Mouse (Mus musculus): ENCODE measurements around the gene Ccdc24. TPM values are rescaled to one million over a fixed set of nuclear protein-coding genes. Genes with fewer than 3 reads are reported as not detected.
A peak's percentile ranks its signal among the peaks of the same experiment; 100 is the strongest.

Ccdc24 gene
- polyA plus RNA-seq, 1 experiment: 15.4 TPM

DNA sequence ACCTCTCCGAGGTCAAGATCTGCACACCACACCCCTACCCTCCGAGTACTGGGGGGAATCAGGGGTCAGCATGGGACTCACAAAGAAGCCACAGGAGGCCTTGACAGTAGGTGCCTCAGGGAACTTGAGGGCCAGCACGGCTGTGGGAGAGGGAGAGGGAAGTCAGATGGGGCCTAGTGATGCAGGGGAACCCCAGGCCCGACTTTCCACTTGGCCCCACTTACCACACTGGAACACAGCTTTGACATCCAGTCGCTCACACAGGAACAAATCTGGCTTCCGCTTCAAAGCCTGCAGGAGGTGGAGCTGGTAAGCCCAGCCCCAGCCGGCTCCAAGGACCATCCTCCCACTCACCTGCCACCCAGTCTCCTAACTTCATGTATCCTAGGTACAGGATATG, 23.0 kb upstream of the Ccdc24 start:
- 75% methylated on average over 7 of the region's 7 CpGs for WGBS
- H3K4me3 ChIP-seq (replicated peaks; ENCODE audit: extremely low read depth, low read depth, low read length): no peak overlapping the region
- H3K4me1 ChIP-seq (ENCODE audit: control insufficient read depth, insufficient read depth, low read length): no peaks in the 10 kb centered on the region
- no peak for TF ChIP-seq POLR2A (IDR thresholded peaks at IDR 0.05; ENCODE audit: borderline replicate concordance, extremely low read depth, low read depth, low read length)
- TF ChIP-seq CTCF (IDR thresholded peaks at IDR 0.05; ENCODE audit: insufficient read depth, low read length): no peak
- DNase-seq: no peak

DNA sequence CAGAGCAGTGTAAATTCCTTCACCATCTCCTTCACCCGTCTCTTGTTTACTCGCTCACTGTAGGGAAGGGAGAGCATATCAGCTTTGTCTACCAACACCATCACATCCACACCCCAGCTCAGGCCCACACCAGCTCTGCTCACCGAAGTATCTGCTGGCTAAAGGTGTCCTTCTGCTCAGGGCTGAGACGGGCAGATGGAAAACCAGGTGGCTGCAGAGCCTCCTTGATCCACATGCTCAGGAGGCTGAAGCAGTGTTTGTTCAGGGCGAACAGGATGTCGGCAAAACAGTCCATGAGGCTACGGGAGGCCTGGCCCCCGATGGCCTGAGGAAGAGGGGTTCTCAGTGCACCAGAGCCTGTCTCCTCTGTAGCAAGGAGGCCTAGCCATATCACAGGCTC, 22.2 kb upstream of the Ccdc24 start:
- Histone ChIP-seq H3K4me1 (ENCODE audit: control insufficient read depth, insufficient read depth, low read length) (no peaks in the 10 kb centered on the region), H3K4me3 (replicated peaks; ENCODE audit: extremely low read depth, low read depth, low read length) (no peak overlapping the region)
- DNase-seq: no peak
- 87% methylated on average over 8 of the region's 8 CpGs for WGBS
- TF ChIP-seq CTCF (IDR thresholded peaks at IDR 0.05; ENCODE audit: insufficient read depth, low read length) (no peak), POLR2A (IDR thresholded peaks at IDR 0.05; ENCODE audit: borderline replicate concordance, extremely low read depth, low read depth, low read length) (no peak)

DNA sequence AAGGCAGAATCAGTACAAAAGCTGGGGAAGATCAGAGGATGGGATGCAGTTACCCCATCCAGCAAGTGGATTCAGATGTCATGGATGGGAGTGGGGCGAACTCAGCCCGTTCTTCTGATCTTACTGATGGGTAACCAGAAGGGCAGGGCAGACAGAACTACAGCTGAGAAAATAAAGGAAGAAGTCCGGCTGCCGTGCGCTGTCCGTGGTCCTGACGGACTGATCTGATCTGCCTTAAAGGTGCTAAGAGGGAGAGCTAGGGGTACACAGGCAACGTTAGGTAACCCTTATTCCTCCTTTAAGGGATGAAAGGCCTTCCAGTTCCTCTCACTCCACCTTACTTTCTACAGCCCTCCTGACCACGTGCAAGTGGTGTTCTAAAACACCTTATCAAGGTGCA, 21.0 kb upstream of the Ccdc24 start:
- no peak overlapping the region for H3K4me3 ChIP-seq (replicated peaks; ENCODE audit: extremely low read depth, low read depth, low read length)
- 17% methylated on average over 9 of the region's 9 CpGs for WGBS
- TF ChIP-seq POLR2A (IDR thresholded peaks at IDR 0.05; ENCODE audit: borderline replicate concordance, extremely low read depth, low read depth, low read length) (no peak), CTCF (IDR thresholded peaks at IDR 0.05; ENCODE audit: insufficient read depth, low read length) (no peak)
- DNase-seq: peak; percentile 39
- no peaks in the 10 kb centered on the region for H3K4me1 ChIP-seq (ENCODE audit: control insufficient read depth, insufficient read depth, low read length)

DNA sequence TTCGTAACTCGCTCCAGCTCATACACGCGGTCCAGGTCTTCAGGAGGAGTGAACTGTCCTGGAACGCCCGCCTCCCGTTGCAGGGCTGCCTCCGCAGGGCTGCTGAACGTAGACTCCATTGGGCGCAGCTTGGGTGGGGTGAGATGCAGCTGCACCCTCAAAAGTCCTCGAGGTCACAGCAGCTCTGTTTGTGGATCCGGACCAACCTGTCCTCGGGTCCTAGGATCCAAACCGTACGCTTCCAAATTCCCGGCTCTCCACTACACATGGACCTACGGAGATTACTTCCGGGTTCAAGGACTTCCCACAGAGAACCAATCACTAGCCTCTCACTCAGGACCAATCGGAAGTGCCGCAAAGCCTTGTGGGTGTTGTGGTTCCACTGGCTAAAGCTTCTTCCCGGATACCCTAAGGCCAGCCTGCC, 19.4 kb upstream of the Ccdc24 start, which contains the start of gene Dph2:
Gene Dph2, minus strand, starts transcription at position 295 of the 424 bp plus-strand sequence.
- Histone ChIP-seq H3K4me3 (replicated peaks; ENCODE audit: extremely low read depth, low read depth, low read length) (peak within 1 kb of the TSS; percentile 88), H3K4me1 (ENCODE audit: control insufficient read depth, insufficient read depth, low read length) (no peaks in the 10 kb centered on the region)
- peak; percentile 81 for DNase-seq
- TF ChIP-seq POLR2A (IDR thresholded peaks at IDR 0.05; ENCODE audit: borderline replicate concordance, extremely low read depth, low read depth, low read length) (no peak; the same call in 1 of the 2 replicates), CTCF (IDR thresholded peaks at IDR 0.05; ENCODE audit: insufficient read depth, low read length) (no peak)
- 1% methylated on average over 21 of the region's 21 CpGs for WGBS

DNA sequence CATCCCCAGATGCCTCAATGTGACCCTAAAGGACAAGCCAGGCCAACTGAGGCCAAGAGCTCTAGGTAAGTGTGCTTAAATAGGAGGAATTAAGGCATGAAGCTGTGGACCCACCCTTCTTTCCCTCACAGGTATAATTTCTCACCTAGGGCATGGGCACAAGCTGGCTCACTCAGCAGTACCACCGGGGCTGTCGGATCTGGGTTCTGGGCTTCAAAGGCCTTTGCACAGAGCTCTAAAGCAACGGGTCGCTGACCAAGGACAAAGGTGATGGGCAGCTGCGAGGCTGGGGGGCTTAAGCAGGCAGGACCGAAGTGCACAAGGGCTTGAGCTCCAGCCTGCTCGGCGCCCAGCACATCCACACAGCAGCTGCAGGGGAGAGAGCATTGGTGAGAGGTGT, 18.4 kb upstream of the Ccdc24 start:
- DNase-seq: no peak
- Histone ChIP-seq H3K4me3 (replicated peaks; ENCODE audit: extremely low read depth, low read depth, low read length) (no peak overlapping the region), H3K4me1 (ENCODE audit: control insufficient read depth, insufficient read depth, low read length) (peaks cover 5% of the 10 kb centered on the region; the same call in 1 of the 2 replicates)
- TF ChIP-seq CTCF (IDR thresholded peaks at IDR 0.05; ENCODE audit: insufficient read depth, low read length) (no peak), POLR2A (IDR thresholded peaks at IDR 0.05; ENCODE audit: borderline replicate concordance, extremely low read depth, low read depth, low read length) (no peak)
- WGBS: 88% methylated on average over 8 of the region's 8 CpGs

DNA sequence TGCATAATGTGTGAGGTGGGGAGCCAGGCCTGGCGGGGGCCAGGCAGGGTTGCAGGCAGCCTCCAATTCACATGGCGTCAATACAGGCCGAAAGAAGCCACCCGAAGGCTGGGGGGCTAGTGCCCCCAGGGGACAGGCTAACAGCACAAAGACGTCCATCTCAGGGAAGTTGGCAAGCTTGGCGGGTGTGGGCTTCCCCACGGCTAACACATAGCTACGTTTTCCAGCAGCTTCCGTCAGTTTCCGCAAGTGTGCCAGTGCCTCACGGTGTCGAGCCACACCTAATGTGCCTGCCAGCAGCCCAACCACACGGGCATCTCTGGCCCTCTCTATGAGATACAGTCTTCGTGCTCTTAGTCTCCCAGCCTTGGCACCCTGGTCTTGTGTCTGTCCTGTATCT, 17.7 kb upstream of the Ccdc24 start:
- DNase-seq: no peak
- no peak for TF ChIP-seq POLR2A (IDR thresholded peaks at IDR 0.05; ENCODE audit: borderline replicate concordance, extremely low read depth, low read depth, low read length)
- TF ChIP-seq CTCF (IDR thresholded peaks at IDR 0.05; ENCODE audit: insufficient read depth, low read length): no peak
- WGBS: 91% methylated on average over 14 of the region's 14 CpGs
- Histone ChIP-seq H3K4me1 (ENCODE audit: control insufficient read depth, insufficient read depth, low read length) (peaks cover 5% of the 10 kb centered on the region; the same call in 1 of the 2 replicates), H3K4me3 (replicated peaks; ENCODE audit: extremely low read depth, low read depth, low read length) (no peak overlapping the region)

DNA sequence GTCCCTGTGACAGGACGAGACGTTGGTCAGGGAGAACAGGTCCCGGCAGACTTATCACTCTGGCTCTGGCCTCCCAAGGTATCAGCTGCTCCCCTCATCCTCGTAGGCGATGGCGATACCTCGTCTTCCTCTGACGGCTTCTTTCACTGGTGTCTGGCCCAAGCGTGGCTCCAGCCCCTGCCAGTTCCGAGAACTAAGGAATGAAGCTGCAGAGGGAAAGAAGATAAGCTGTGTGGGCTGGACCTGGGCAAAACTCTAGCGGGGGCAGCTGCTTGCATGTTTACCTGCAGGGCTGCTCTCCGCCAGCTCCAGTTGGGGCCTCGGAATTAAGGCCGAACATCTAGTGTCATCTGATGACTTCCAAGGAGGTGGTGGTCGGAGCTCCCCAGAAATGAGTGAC, 17.1 kb upstream of the Ccdc24 start:
- Histone ChIP-seq H3K4me3 (replicated peaks; ENCODE audit: extremely low read depth, low read depth, low read length) (no peak overlapping the region), H3K4me1 (ENCODE audit: control insufficient read depth, insufficient read depth, low read length) (peaks cover 5% of the 10 kb centered on the region; the same call in 1 of the 2 replicates)
- TF ChIP-seq POLR2A (IDR thresholded peaks at IDR 0.05; ENCODE audit: borderline replicate concordance, extremely low read depth, low read depth, low read length) (no peak), CTCF (IDR thresholded peaks at IDR 0.05; ENCODE audit: insufficient read depth, low read length) (no peak)
- WGBS: 92% methylated on average over 15 of the region's 15 CpGs
- DNase-seq: no peak

DNA sequence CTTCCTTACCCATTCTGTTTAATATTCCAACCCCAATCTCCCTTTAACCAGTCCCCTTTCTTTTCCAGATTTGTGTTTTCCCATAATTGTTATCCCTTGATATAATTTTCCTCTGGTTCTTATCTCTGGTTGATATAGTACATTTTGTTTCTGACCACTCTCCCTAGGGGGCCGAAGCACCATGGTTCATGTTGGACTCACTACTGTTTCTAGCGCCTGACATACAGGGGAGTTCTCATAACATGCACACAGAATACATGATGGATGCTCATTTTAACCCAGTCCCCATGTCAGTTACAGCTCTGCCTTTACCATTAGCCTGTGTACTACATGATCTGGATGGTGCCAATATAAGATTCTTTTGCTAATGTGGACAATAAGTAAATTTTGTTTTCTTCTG, 15.6 kb upstream of the Ccdc24 start:
- DNase-seq: no peak
- H3K4me3 ChIP-seq (replicated peaks; ENCODE audit: extremely low read depth, low read depth, low read length): no peak overlapping the region
- WGBS: 66% methylated on average over 2 of the region's 2 CpGs
- peaks cover 9% of the 10 kb centered on the region for H3K4me1 ChIP-seq (ENCODE audit: control insufficient read depth, insufficient read depth, low read length)
- TF ChIP-seq CTCF (IDR thresholded peaks at IDR 0.05; ENCODE audit: insufficient read depth, low read length) (no peak), POLR2A (IDR thresholded peaks at IDR 0.05; ENCODE audit: borderline replicate concordance, extremely low read depth, low read depth, low read length) (no peak)

DNA sequence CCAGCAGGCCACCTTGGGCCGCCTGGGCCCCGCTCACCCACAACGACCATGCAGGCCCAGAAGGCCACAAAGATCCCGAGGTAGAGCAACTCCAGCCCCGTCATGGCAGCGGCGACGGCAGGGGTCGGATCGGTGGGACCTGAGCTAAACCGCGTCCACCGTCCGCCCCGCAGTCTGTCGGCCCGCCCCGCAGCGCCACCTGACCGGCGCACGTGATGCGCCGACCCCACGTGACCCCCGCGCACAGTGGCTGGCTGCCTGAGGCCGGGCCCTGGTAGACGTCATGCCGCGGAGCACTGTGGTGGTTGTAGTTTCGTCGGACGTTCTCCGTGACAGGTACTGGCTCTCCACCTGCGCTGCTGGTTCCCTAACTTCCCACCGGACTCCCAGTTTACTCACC, 14.8 kb upstream of the Ccdc24 start, which contains the start of gene Atp6v0b:
Gene Atp6v0b, minus strand, starts transcription at position 201 of the 400 bp plus-strand sequence.
- Histone ChIP-seq H3K4me1 (ENCODE audit: control insufficient read depth, insufficient read depth, low read length) (peaks cover 9% of the 10 kb centered on the region), H3K4me3 (replicated peaks; ENCODE audit: extremely low read depth, low read depth, low read length) (peak within 1 kb of the TSS; percentile 93)
- peak; percentile 93 for DNase-seq
- under 1% methylated on average over 37 of the region's 37 CpGs for WGBS
- TF ChIP-seq CTCF (IDR thresholded peaks at IDR 0.05; ENCODE audit: insufficient read depth, low read length) (no peak), POLR2A (IDR thresholded peaks at IDR 0.05; ENCODE audit: borderline replicate concordance, extremely low read depth, low read depth, low read length) (peak; percentile 93)

DNA sequence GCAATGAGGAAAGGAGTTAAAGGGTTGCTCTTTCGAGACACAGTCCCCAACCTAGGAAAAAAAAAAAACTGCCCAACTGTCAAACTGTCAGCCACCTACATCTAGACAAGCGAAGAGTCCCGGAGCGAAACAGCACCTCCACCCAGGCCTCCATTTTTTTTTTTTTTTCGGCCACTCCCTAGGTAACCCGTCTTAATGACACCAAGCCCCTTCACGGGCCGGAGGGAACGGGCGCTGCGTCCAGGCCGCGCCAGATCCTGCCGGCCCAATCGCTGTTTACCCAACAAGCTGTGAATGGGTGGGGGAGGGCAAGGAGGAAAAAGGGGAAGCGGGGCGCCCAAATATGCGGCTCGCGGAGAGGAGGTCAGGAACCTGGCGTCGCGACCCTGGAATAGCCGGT, 14.3 kb upstream of the Ccdc24 start:
- no peak for DNase-seq
- Histone ChIP-seq H3K4me1 (ENCODE audit: control insufficient read depth, insufficient read depth, low read length) (peaks cover 9% of the 10 kb centered on the region), H3K4me3 (replicated peaks; ENCODE audit: extremely low read depth, low read depth, low read length) (peak overlapping the region; percentile 93)
- WGBS: 1% methylated on average over 23 of the region's 24 CpGs
- no peak for TF ChIP-seq CTCF (IDR thresholded peaks at IDR 0.05; ENCODE audit: insufficient read depth, low read length)
- TF ChIP-seq POLR2A (IDR thresholded peaks at IDR 0.05; ENCODE audit: borderline replicate concordance, extremely low read depth, low read depth, low read length): no peak
